Mouse (Mus musculus) lung, postnatal 0 days (tissue): ENCODE results near the gene Chpf2. TPM values are rescaled to one million over a fixed set of nuclear protein-coding genes. Genes with fewer than 3 reads are reported as not detected.

ENCODE experiments used
- ATAC-seq: fragments of 200-750 bp; cut with Nextera tagmentation; 2 replicates; pipeline ENCODE4 v1.8.0; 2017; ENCODE audit warnings: moderate library complexity
- DNase-seq: peaks from one replicate; pipeline ENCODE4 v3.0.0-alpha.2; 2016; ENCODE audit warnings: low spot score
- H3K27ac ChIP-seq: fragments of 300-500 bp; sonication (generic); 2 replicates; pipeline ENCODE4 v1.5.1; 2014; ENCODE audit warnings: antibody characterized with exemption, mild to moderate bottlenecking, low read length, mixed read lengths
- H3K27me3 ChIP-seq: fragments of 300-500 bp; sonication (generic); replicated peaks from 2 replicates; pipeline ENCODE4 v1.6.1; 2014; ENCODE audit warnings: low read length, mixed read lengths; ENCODE audit not compliant: insufficient read depth
- H3K36me3 ChIP-seq: fragments of 300-500 bp; sonication (generic); 2 replicates; pipeline ENCODE4 v1.6.1; 2014; ENCODE audit warnings: low read length, mixed read lengths; ENCODE audit not compliant: insufficient read depth
- H3K4me1 ChIP-seq: fragments of 300-500 bp; sonication (generic); 2 replicates; pipeline ENCODE4 v1.6.1; 2014; ENCODE audit warnings: antibody characterized with exemption, low read depth, low read length, mixed read lengths; ENCODE audit not compliant: insufficient read depth
- H3K4me2 ChIP-seq: fragments of 300-500 bp; sonication (generic); replicated peaks from 2 replicates; pipeline ENCODE4 v1.6.1; 2014; ENCODE audit warnings: low read depth, mild to moderate bottlenecking, low read length, moderate library complexity, mixed read lengths
- H3K4me3 ChIP-seq: fragments of 300-500 bp; sonication (generic); 2 replicates; pipeline ENCODE4 v1.5.1; 2014; ENCODE audit warnings: low read depth, low read length
- H3K9ac ChIP-seq: fragments of 300-500 bp; sonication (generic); replicated peaks from 2 replicates; pipeline ENCODE4 v1.6.1; 2014; ENCODE audit warnings: low read depth, mild to moderate bottlenecking
- H3K9me3 ChIP-seq: fragments of 300-500 bp; sonication (generic); 2 replicates; pipeline ENCODE4 v1.6.1; 2016; ENCODE audit warnings: low read length, mixed read lengths
- CTCF ChIP-seq: IDR thresholded peaks from 2 replicates; pipeline ENCODE4 v1.5.1; 2016; ENCODE audit warnings: antibody characterized with exemption, mild to moderate bottlenecking
- EP300 ChIP-seq: IDR thresholded peaks from 2 replicates; pipeline ENCODE4 v1.6.1; 2016; ENCODE audit warnings: antibody characterized with exemption, mild to moderate bottlenecking, control low read depth
- WGBS: fragments of 180-500 bp; shearing (Covaris S2); extraction: QIAGEN DNeasy Blood & Tissue Kit; methylation state at CpG from one replicate; pipeline ENCODE4 v1.1.7; 2014; 5-methylcytosine and 5-hydroxymethylcytosine counted together
- microRNA counts: library from miRNA; unstranded; fragments of <30 nt; microRNA quantifications from one replicate; lab custom pipeline; 2015
- microRNA-seq: library from miRNA; unstranded; fragments of <30 nt; microRNA quantifications from one replicate; pipeline ENCODE4, GENCODE M21; 2016
- polyA plus RNA-seq: library from polyadenylated mRNA; unstranded; fragments of >200 nt; fragmentation: Nextera tagmentation; extraction: Ambion mirVana; gene quantifications from 2 replicates; pipeline ENCODE4 v1.2.1, GENCODE M21; 2015

Gene Chpf2
- polyA plus RNA-seq, 1 experiment from 2014 or later, result 22.5 TPM

DNA sequence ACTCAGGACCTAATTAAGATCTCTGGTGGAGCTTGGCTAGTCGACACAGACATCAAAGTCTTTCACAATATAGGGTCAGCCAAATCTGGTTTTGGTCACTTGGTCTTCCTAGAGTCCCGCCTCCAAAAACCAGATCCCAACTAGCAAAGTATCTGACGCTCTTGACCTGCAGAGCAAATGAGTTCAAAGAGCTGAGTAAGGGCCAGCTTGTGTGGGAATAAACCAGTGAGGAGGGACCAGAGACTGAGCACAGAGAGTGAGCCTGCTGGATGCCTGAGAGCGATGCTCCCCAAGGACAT lies 38.2 kb downstream of the Chpf2 start:
- Histone ChIP-seq H3K9ac (no peak overlapping the region), H3K4me1 (no peaks in the 10 kb centered on the region), H3K4me3 (no peak overlapping the region), H3K27ac (no peak overlapping the region), H3K36me3 (no peaks in the 10 kb centered on the region), H3K4me2 (no peak overlapping the region), H3K9me3 (no peaks in the 10 kb centered on the region), H3K27me3 (no peaks in the 10 kb centered on the region)
- no peak for DNase-seq
- TF ChIP-seq EP300 (no peak), CTCF (no peak)
- WGBS, result 31% methylated on average over 4 of the region's 4 CpGs
- no peak for ATAC-seq

DNA sequence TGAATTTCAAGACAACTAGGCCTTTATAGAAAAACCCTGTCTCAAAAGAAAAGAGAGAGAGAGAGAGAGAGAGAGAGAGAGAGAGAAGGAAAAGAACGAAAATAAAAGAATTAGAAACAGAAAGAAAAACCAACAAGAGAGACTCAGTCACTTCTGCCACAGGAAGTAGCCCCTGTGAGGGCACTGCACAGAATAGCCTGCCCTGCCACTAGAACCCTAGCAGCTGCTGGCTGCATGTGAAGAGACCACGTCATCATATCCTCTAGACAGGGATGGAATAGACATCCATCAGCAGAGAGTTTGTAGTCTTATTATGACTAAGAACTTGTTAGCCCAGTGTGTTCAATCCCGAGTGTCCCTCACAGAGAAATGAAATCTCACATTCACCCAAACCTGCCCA lies 43.2 kb downstream of the Chpf2 start:
- WGBS, result 41% methylated on average over 3 of the region's 3 CpGs
- Histone ChIP-seq H3K4me3 (no peak overlapping the region), H3K27me3 (no peaks in the 10 kb centered on the region), H3K27ac (no peak overlapping the region), H3K36me3 (no peaks in the 10 kb centered on the region), H3K4me2 (no peak overlapping the region), H3K9me3 (no peaks in the 10 kb centered on the region), H3K9ac (no peak overlapping the region), H3K4me1 (no peaks in the 10 kb centered on the region)
- DNase-seq (no peak), ATAC-seq (no peak)
- TF ChIP-seq CTCF, result no peak
- TF ChIP-seq EP300, result no peak

DNA sequence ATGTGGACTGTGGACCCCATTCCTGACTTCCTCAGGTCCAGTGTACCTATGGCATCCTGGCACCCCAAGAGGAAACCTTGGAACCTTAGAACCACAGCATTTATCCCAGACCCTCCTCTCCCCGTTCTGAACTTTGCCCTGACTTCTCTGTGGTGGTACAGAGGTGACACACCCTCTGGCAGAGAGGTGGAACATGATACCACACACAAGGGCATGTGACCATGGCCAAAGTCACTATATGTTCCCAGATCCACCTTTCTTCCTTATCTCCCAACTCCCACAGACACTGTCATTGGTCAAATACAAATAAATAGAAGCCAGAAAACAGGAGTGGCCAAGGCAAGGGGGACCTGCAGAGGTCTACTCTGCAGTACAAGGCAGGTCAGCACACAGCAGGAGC lies 48.6 kb downstream of the Chpf2 start:
- TF ChIP-seq EP300 (no peak), CTCF (no peak)
- 29% methylated on average over 1 of the region's 1 CpGs for WGBS
- Histone ChIP-seq H3K4me3 (no peak overlapping the region), H3K4me2 (no peak overlapping the region), H3K27me3 (no peaks in the 10 kb centered on the region), H3K27ac (no peak overlapping the region), H3K36me3 (no peaks in the 10 kb centered on the region), H3K9ac (no peak overlapping the region), H3K4me1 (no peaks in the 10 kb centered on the region), H3K9me3 (no peaks in the 10 kb centered on the region)
- no peak for ATAC-seq
- DNase-seq, result no peak

DNA sequence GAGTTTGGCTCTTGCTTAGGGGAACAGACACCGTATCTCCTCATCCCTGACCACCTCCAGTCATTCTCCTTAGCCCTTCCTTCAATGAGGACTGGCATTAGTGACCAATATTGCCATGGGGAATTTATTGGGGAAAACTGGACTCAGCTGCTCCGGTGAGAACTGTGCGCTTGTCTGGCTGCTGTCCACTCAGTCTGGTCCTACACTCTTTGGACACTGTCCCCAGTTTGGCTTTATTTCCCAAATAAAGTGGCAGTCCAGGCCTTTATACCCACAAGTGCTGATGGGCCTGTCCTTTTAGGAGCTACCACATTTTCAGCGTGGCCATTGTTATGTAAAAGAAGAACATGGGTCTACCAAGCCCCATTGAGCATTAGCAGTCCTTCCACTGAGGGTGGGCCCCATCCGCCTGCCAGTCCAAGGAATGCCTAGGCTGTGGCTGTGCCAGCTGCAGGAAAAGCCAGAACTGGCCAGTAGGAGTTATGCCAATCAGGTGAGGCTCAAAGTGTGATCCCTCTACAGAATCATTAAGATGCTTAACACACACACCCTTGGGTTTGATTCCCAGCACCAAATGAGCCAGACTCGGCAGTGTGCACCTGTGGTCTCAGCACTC lies 49.1 kb downstream of the Chpf2 start:
- no peaks in the 10 kb centered on the region for H3K36me3 ChIP-seq
- H3K27ac ChIP-seq, result no peak overlapping the region
- no peak for TF ChIP-seq EP300
- no peak for TF ChIP-seq CTCF
- H3K9me3 ChIP-seq, result no peaks in the 10 kb centered on the region
- no peak overlapping the region for H3K9ac ChIP-seq
- H3K4me2 ChIP-seq, result no peak overlapping the region
- no peaks in the 10 kb centered on the region for H3K4me1 ChIP-seq
- 67% methylated on average over 6 of the region's 6 CpGs for WGBS
- DNase-seq (no peak), ATAC-seq (no peak)
- H3K27me3 ChIP-seq, result no peaks in the 10 kb centered on the region
- no peak overlapping the region for H3K4me3 ChIP-seq

DNA sequence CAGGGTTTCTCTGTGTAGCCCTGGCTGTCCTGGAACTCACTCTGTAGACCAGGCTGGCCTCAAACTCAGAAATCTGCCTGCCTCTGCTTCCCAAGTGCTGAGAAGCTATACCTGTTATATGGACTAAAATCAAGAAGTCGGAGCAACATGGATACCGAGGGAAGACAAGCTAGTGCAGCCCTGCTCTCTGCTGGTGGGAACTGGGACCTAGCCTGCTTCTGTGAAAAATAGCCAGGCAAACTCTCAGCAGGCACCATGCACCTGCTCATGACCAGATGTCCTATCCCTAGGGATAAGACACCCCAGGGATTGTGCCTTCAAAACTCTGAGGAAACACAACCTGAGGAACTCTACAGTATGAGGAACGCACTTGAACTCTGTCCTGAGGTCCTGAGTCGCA lies 50.4 kb downstream of the Chpf2 start:
- Histone ChIP-seq H3K27ac (no peak overlapping the region), H3K9ac (no peak overlapping the region), H3K4me2 (no peak overlapping the region), H3K9me3 (no peaks in the 10 kb centered on the region), H3K4me3 (no peak overlapping the region), H3K4me1 (no peaks in the 10 kb centered on the region), H3K36me3 (no peaks in the 10 kb centered on the region), H3K27me3 (no peaks in the 10 kb centered on the region)
- no peak for TF ChIP-seq EP300
- TF ChIP-seq CTCF, result peak; percentile 21
- 66% methylated on average over 4 of the region's 4 CpGs for WGBS
- ATAC-seq, result no peak
- DNase-seq, result no peak

DNA sequence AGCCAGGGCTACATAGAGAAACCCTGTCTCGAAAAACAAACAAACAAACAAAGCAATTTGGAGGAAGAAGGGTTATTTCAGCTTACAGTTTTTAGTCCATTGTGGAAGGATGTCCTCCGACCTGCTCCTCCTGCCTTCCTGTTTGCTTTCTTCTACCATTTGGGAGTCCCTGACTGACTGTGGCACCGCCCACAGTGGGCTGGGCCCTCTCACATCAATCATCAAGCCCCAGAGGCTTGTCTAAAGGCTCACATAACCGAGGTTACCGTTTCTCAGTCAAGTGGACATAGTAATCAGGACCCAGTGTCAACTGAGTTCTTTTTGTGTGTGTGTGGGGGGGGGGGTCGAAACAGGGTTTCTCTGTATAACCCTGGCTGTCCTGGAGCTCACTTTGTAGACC lies 51.6 kb downstream of the Chpf2 start:
- H3K36me3 ChIP-seq, result no peaks in the 10 kb centered on the region
- WGBS, result 42% methylated on average over 6 of the region's 6 CpGs
- ATAC-seq (no peak), DNase-seq (no peak)
- H3K4me3 ChIP-seq, result no peak overlapping the region
- no peak overlapping the region for H3K9ac ChIP-seq
- H3K4me1 ChIP-seq, result no peaks in the 10 kb centered on the region
- no peaks in the 10 kb centered on the region for H3K9me3 ChIP-seq
- H3K4me2 ChIP-seq, result no peak overlapping the region
- TF ChIP-seq CTCF (no peak), EP300 (no peak)
- H3K27me3 ChIP-seq, result no peaks in the 10 kb centered on the region
- no peak overlapping the region for H3K27ac ChIP-seq

DNA sequence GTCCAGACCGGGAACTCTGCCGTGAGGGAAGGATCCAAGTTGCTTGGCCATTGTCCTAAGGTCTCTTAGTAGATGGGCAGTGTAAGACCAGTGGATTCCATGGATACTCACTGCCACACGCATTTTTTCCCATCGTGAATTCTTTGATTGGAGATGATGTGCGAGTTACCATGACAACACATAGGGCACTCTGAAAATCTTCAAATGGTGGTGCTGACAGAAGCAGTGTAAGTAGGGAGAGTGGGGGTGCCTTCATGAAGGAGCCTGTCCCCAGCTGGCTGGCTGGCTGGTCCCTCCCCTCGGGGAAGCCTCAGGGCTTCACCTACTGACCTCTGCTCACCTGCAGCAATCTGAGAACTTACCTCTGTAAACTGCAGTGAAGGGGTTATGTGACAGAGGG lies 52.5 kb downstream of the Chpf2 start:
- H3K4me2 ChIP-seq, result no peak overlapping the region
- no peaks in the 10 kb centered on the region for H3K4me1 ChIP-seq
- DNase-seq (no peak), ATAC-seq (no peak)
- no peaks in the 10 kb centered on the region for H3K27me3 ChIP-seq
- no peak for TF ChIP-seq EP300
- no peak for TF ChIP-seq CTCF
- no peaks in the 10 kb centered on the region for H3K9me3 ChIP-seq
- 54% methylated on average over 6 of the region's 6 CpGs for WGBS
- H3K36me3 ChIP-seq, result no peaks in the 10 kb centered on the region
- H3K27ac ChIP-seq, result no peak overlapping the region
- H3K9ac ChIP-seq, result no peak overlapping the region
- H3K4me3 ChIP-seq, result no peak overlapping the region

MicroRNAs encoded within 50 kb of the gene (microRNA counts, 519-probe panel; counts per million panel counts)
- not detected for microRNA mmu-miR-671-3p (lab: Ali Mortazavi, UCI)
- microRNA mmu-miR-671-5p (lab: Ali Mortazavi, UCI), result not detected

Small RNA genes within 50 kb of the gene (microRNA-seq; reads per million reads assigned to microRNA genes)
- gene Mir671, result 200 reads per million, percentile 57 among the genes with 10 or more reads in this experiment

Other genes starting within 250 kb of the Chpf2 start
- gene Kcnh2, start 235.1 kb upstream of the Chpf2 start, polyA plus RNA-seq, result 5.0 and 5.8 TPM in 2 replicates
- gene Nos3, start 221.9 kb upstream of the Chpf2 start, polyA plus RNA-seq, result 20.3 and 26.5 TPM in 2 replicates
- 0.54 and 0.94 TPM in 2 replicates for gene Atg9b, start 194.6 kb upstream of the Chpf2 start, polyA plus RNA-seq
- gene Abcb8, start 193.1 kb upstream of the Chpf2 start, polyA plus RNA-seq, result 22.4 and 25.6 TPM in 2 replicates
- 0.07 and 0.29 TPM in 2 replicates for gene Asic3, start 173.3 kb upstream of the Chpf2 start, polyA plus RNA-seq
- gene Cdk5, start 163.2 kb upstream of the Chpf2 start, polyA plus RNA-seq, result 31.1 and 31.6 TPM in 2 replicates
- 28.9 and 35.0 TPM in 2 replicates for gene Slc4a2, start 162.9 kb upstream of the Chpf2 start, polyA plus RNA-seq
- 58.4 and 65.1 TPM in 2 replicates for gene Fastk, start 141.5 kb upstream of the Chpf2 start, polyA plus RNA-seq
- 16.6 and 17.7 TPM in 2 replicates for gene Tmub1, start 138.9 kb upstream of the Chpf2 start, polyA plus RNA-seq
- 44.7 and 51.2 TPM in 2 replicates for gene Agap3, start 134.6 kb upstream of the Chpf2 start, polyA plus RNA-seq
- gene Gbx1, start 59.5 kb upstream of the Chpf2 start, polyA plus RNA-seq, result 0.06 TPM in 1 of 2 replicates, not detected in the other
- gene Asb10, start 45.8 kb upstream of the Chpf2 start, polyA plus RNA-seq, result 0.21 and 0.29 TPM in 2 replicates
- gene 4931409K22Rik, start 29.9 kb upstream of the Chpf2 start, polyA plus RNA-seq, result not detected in 2 replicates
- 47.7 TPM in 2 replicates for gene Abcf2, start 9.3 kb upstream of the Chpf2 start, polyA plus RNA-seq
- gene Smarcd3, start 37.7 kb downstream of the Chpf2 start, polyA plus RNA-seq, result 8.0 and 12.1 TPM in 2 replicates
- 33.0 and 34.5 TPM in 2 replicates for gene Nub1, start 98.8 kb downstream of the Chpf2 start, polyA plus RNA-seq
- gene Wdr86, start 144.0 kb downstream of the Chpf2 start, polyA plus RNA-seq, result 11.0 and 12.5 TPM in 2 replicates
- gene Crygn, start 171.3 kb downstream of the Chpf2 start, polyA plus RNA-seq, result 5.8 TPM in 2 replicates